Mouse (Mus musculus): ENCODE data around the gene Pcmt1. TPM values are rescaled to one million over a fixed set of nuclear protein-coding genes. Genes with fewer than 3 reads are reported as not detected.

Gene Pcmt1
- total RNA-seq, 4 experiments from 2014 or later = 76.6 to 89.1 (median 83.4) TPM

DNA sequence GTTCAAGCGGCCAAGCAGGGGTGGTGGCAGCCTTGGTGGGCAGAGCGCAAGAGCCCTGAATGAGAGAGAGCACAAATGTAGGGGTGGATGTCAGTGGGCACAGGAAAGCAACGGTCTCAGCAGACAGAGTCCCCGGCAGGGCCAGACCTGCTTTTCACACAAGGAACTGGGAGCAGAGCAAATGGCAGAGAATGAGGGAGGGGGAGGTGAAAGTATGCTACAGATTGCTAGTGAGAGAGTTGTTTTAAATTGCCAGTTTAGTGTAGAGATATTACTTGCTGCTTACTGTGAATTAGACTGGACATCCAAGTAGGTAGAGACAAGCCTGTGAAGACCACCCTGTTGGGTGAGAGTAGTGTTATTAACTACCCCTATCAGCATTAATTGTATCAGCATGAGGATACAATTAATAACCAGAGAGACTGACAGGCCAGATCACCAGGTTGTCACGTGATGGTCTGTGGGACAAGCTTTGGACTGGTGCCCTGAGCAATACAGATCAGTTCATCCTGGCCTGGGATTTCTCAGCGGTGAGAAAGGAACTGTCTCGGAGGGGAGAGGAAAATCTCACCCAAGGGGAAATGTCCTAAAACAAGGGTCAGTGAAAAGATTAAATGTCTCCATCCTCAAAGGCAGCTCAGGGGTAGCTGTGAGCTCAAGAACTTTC, 97.9 kb downstream of the Pcmt1 start:
- DNase-seq = no peak

DNA sequence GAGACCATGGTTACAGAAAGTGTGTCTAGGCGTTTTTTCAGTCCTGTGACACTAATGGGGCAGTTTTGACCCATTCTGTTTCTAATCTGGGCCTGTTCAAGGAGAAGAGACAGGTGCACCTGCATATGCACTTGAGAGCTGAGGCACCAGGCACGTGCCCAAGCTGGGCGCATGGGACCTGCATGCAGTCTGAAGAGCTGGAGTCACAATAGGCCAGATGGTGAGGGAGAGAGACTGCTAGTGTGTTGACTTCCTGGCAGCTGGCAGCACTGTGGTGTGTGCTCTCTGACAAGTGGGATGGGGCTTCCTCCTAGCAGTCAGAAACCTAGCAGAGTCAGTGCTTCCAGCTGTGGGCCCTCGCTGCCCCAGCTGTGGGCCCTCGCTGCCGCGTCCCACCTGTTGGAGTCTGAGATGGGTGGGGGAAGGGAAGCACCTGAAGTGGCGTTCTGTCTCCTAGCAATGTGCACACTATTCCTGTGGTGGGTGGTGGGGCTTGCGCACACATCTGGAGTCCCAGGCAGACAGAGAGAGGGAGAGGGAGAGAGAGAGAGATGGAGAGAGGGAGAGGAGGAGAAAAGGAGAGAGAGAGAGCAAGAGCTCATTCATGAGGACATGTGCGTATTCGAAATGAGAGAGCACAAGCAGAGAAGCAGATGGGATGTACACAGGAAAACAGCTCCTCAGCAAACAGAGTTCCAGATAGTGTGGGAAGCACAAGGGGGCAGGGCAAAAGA, 98.6 kb downstream of the Pcmt1 start:
- DNase-seq = no peak

DNA sequence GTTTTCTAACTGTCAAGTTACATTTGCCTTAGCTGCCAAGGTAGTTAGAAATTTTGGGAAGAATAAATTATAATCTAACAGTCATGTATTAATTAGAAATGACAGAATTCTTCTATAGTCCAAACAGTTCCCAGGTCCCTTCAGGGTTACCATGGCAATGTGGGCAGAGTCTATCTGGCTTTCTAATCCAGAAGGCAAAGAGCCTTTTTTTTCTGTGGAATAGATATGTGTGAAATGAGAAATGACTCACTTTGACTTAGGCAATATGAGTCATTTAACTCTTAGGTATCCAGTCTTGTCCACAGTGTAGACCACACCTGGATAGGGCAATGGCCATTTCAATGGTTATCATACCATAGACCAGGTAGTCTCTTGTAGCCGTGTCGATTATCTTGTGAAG, 99.5 kb downstream of the Pcmt1 start:
- no peak for DNase-seq

Other genes with a start within 250 kb of the Pcmt1 start
- gene Ulbp1, start 207.5 kb downstream of the Pcmt1 start, total RNA-seq (2022) = 1 to 10 TPM; 4.7 to 7.1 (median 6.9) TPM
- gene Lrp11, start 91.3 kb downstream of the Pcmt1 start, total RNA-seq (2022) = 10 to 100 TPM; 25.7 to 36.3 (median 29.4) TPM
- gene Nup43, start 13.6 kb downstream of the Pcmt1 start, total RNA-seq (2022) = 10 to 100 TPM; 10.8 to 12.1 (median 11.6) TPM
- gene Lats1, start 78 bp upstream of the Pcmt1 start, total RNA-seq (2022) = 10 to 100 TPM; 47.9 to 54.8 (median 53.3) TPM
- 10 to 100 TPM; 32.4 to 35.4 (median 32.6) TPM for gene Katna1, start 44.9 kb upstream of the Pcmt1 start, total RNA-seq (2022)
- 100 to 1,000 TPM; 159 to 252 (median 205) TPM for gene Ginm1, start 111.7 kb upstream of the Pcmt1 start, total RNA-seq (2022)
- 10 to 100 TPM; 22.4 to 34.8 (median 27.5) TPM for gene Ppil4, start 111.8 kb upstream of the Pcmt1 start, total RNA-seq (2022)
- gene Zc3h12d, start 151.3 kb upstream of the Pcmt1 start, total RNA-seq (2022) = under 1 TPM; 0.24 to 0.95 (median 0.58) TPM

Data from adrenal gland, adult 8-10 months (tissue).